Comparison of ENCODE assay signal across 10 mouse cellular contexts in the genomic region with DNA sequence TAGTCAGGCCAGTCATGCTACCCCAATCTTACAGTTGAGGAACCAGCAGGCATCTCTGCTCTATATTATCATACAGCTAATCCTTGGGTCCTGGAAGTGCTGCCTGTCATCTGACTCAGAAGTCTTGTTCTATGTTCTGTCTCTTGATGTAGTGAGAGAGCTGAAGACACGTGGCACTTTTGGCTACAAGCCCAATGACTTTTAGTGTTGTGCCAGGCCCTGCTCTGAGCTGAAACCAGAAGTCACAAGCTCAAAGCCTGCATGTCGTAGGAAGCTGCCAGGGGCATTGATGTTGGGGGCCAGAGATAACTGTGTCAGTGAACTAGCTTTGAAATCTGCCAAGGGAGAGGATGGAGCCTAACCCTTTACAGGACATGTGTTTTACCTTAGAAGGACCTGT.
DNase-seq lines count a peak whose midpoint lies in the region; ATAC-seq lines count a peak whose summit lies in the region.
"Had no signal": no experiment of that assay in that cellular context is flagged by ENCODE, and none has a peak within 500 bp of the region (broad histone marks: within the 10 kb centered on the region; RNA-seq: fewer than 3 reads in every experiment).

No protein-coding gene starts in this region.

- DNase-seq in cerebellum, postnatal 14 days: peak; percentile 22 to 34
- no peak for DNase-seq in cerebellum, postnatal 36 days
- peak; percentile 25 for DNase-seq in lung, postnatal 10 days
- no peak for DNase-seq in lung, postnatal 14 days
- peak; percentile 60 for DNase-seq in adrenal gland, postnatal 10 days
- DNase-seq in right cerebral cortex, postnatal 4 days: no peak
- no peak for DNase-seq in left cerebral cortex, adult 11 months (ENCODE audit: low spot score)
- DNase-seq: gastrocnemius, postnatal 36 days; lung, adult 2 months had no signal

- peak; percentile 27 for ATAC-seq in megakaryocyte progenitor cell, adult 5-6 weeks (replicated peaks; ENCODE audit: poor library complexity)

Comparison
In these comparisons a context has a peak if more than half of its experiments do, and no peak if none do; other contexts are left out.
1. DNase-seq: peak in cerebellum, postnatal 14 days (2 of 2), lung, postnatal 10 days (single experiment) and adrenal gland, postnatal 10 days (single experiment); none in cerebellum, postnatal 36 days (0 of 2), lung, postnatal 14 days (single experiment), right cerebral cortex, postnatal 4 days (single experiment) and left cerebral cortex, adult 11 months (single experiment).